Mouse (Mus musculus) Patski (cell line): Measurements from ENCODE around the gene Lysmd4. TPM values are rescaled to one million over a fixed set of nuclear protein-coding genes. Genes with fewer than 3 reads are reported as not detected.
A peak's percentile ranks its signal among the peaks of the same experiment; 100 is the strongest.
"Not testable (repeated sequence)": the region's sequence is repeated elsewhere in the genome, so short reads cannot be mapped to it uniquely, and the experiment has no call there.

ENCODE experiments used
- ATAC-seq: fragments of 100-300 bp; one replicate; pipeline ENCODE4 v1.8.0; 2021
- CTCF ChIA-PET: fragments of 350-600 bp; sonication (Branson Sonifier 250); formaldehyde crosslinking; loops from one replicate; lab custom pipeline; 2022; ENCODE audit warnings: inconsistent platforms; lab: Charles Lee
- POLR2A ChIA-PET: fragments of 350-600 bp; sonication (Branson Sonifier 250); formaldehyde crosslinking; loops from one replicate; lab custom pipeline; 2022; ENCODE audit warnings: antibody characterized with exemption, inconsistent platforms; lab: Charles Lee
- DNase-seq: peaks from one replicate; pipeline ENCODE4 v3.0.0-alpha.2; 2011; ENCODE audit warnings: low read depth, low spot score
- H3K27me3 ChIP-seq: fragments of 371-371 bp; one replicate; pipeline ENCODE4 v1.5.1; 2021
- CTCF ChIP-seq: fragments of 100-300 bp; IDR thresholded peaks from one replicate; pipeline ENCODE4 v1.5.1; 2021
- in situ Hi-C: fragments of 300-500 bp; cut with MboI; formaldehyde crosslinking; loops from 3 replicates; pipeline ENCODE4 v1.11.1; 2018; ENCODE audit warnings: low pct_unique_long_range_greater_than_20kb, mixed read lengths
- polyA plus RNA-seq: library from polyadenylated mRNA; unstranded; gene quantifications from one replicate; pipeline ENCODE4 v1.2.3, GENCODE M21; 2021

Gene Lysmd4
- polyA plus RNA-seq, 1 experiment from 2014 or later, result 10.3 TPM

DNA sequence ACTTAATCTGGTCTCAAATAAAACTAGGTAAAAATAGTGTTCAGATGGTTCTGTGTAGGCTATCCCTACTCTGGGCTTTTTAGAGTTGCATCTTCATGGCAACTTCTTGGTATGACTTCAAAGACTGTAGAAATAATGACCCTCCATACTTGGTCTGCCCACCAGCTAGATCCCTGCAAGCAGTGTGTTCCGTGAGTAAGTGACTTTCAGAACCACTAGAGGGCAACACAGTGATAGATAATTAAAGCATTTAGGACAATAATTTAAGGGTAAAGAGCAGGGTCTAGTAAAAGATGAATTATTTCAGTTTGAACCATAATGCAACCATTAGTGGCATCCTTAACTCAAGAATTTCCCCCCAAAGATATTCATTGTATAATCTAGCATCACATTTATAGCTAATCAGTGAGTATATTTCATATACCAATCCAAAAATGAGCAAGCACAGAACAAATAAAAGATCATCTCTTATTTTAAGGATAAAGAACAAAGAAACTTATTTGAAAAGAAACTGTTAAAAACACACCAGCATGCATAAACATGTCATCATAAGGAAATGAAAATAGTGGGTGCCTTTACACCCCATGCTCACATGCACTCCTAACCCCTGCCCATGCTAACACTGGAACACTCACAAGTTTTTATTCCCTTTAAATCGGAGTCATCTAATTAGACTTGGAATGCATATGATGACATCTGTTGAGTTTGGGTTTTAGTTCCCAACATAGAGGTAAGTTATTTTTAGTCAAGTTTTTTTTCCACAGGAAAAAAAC, 21.0 kb downstream of the Lysmd4 start:
- no peaks in the 10 kb centered on the region for H3K27me3 ChIP-seq
- TF ChIP-seq CTCF, result peak; percentile 79
- DNase-seq, result no peak
- no peak for ATAC-seq
- ChIA-PET CTCF (interaction anchor here (0.6 to 7.4 kb wide), 12 partner anchors 12 to 390 kb away, joined by 3 to 58 read pairs (median 6); no protein-coding TSS in a partner anchor), POLR2A (interaction anchor here (0.6 kb wide), 1 partner anchor 408 kb away, joined by 3 read pairs; no protein-coding TSS in a partner anchor)
- in situ Hi-C loops, result loop anchor here (5.0 to 25.0 kb wide), 3 partner anchors 304 to 519 kb away; partner anchors contain the start of gene Synm

DNA sequence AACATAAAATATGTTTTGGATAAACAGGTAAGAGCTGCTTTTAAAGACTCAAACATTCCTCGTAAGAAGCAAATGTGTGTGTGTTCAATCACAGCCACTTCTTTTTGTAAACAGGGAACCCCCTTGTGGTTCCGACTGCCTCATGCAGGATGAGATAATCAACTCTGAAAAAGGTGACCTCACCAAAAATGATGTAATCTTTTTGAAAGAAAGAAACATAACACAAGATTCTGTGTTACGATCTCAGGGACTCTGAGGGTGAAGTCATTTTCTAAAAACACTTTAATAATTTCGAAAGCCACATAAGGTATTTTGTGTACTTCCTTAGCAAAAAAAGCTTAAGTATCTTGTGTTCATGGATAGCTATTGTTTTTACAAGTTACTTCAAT, 21.5 kb downstream of the Lysmd4 start:
- POLR2A ChIA-PET, result interaction anchor here (0.6 to 0.8 kb wide), 2 partner anchors 13 to 408 kb away, joined by 3 to 4 read pairs; no protein-coding TSS in a partner anchor
- ATAC-seq, result peak; percentile 73
- H3K27me3 ChIP-seq, result no peaks in the 10 kb centered on the region
- DNase-seq, result peak; percentile 49
- CTCF ChIA-PET, result interaction anchor here (0.6 to 7.4 kb wide), 11 partner anchors 12 to 389 kb away, joined by 3 to 58 read pairs (median 7); no protein-coding TSS in a partner anchor
- no peak for TF ChIP-seq CTCF
- in situ Hi-C loops, result loop anchor here (5.0 to 25.0 kb wide), 3 partner anchors 303 to 518 kb away; partner anchors contain the start of gene Synm

DNA sequence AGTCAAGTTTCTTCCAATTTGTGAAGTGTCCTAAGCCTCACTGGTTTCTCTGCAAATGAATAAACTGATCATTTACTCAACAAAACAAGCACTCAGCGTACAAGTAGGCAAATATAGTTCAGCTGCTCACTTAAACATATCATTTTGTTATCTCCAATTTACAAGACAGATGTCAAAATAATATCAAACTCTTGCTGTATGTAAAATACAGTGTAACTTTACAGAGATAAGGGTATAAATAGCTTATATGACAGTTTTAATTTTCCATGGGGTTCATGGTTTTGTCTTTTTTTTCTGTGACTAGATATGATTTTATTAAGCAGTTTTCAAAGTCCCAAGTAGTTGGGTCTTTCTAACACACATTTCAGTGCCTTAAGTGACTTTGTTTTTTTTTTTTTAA, 22.9 kb downstream of the Lysmd4 start:
- no peaks in the 10 kb centered on the region for H3K27me3 ChIP-seq
- ChIA-PET POLR2A (interaction anchor here (0.5 to 0.7 kb wide), 5 partner anchors 26 to 884 kb away, joined by 3 to 5 read pairs (median 3); no protein-coding TSS in a partner anchor), CTCF (interaction anchor here (1.4 to 7.4 kb wide), 3 partner anchors 11 to 388 kb away, joined by 3 to 58 read pairs (median 7); no protein-coding TSS in a partner anchor)
- ATAC-seq (no peak), DNase-seq (no peak)
- no peak for TF ChIP-seq CTCF
- in situ Hi-C loops, result loop anchor here (25.0 kb wide), 1 partner anchor 517 kb away; the partner anchor contains the start of gene Synm

DNA sequence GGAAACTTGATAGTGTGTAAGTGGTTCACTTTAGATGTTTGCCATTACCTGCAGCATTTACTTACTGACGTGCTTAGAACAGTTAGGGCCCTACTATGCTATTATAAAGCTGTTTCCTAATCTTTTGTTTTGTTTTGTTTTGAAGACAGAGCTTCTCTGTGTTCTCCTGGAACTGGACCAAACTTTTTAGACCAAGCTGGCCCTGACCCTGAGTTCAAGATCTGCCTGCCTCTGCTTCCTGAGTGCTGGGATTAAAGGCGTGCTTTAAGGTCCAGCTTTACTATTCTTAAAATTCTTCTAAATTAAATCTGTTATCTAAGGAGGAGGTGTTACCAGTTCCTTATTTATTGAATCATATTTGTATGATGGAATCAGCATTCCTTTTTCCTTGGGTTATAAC, 23.7 kb downstream of the Lysmd4 start:
- no peak for ATAC-seq
- no peak for DNase-seq
- TF ChIP-seq CTCF, result no peak
- ChIA-PET CTCF (interaction anchor here (0.6 to 7.4 kb wide), 3 partner anchors 10 to 387 kb away, joined by 3 to 58 read pairs (median 3); no protein-coding TSS in a partner anchor), POLR2A (interaction anchor here (0.7 kb wide), 2 partner anchors 93 to 226 kb away, joined by 3 to 5 read pairs; no protein-coding TSS in a partner anchor)
- in situ Hi-C loops, result loop anchor here (25.0 kb wide), 1 partner anchor 516 kb away; the partner anchor contains the start of gene Synm
- no peaks in the 10 kb centered on the region for H3K27me3 ChIP-seq

DNA sequence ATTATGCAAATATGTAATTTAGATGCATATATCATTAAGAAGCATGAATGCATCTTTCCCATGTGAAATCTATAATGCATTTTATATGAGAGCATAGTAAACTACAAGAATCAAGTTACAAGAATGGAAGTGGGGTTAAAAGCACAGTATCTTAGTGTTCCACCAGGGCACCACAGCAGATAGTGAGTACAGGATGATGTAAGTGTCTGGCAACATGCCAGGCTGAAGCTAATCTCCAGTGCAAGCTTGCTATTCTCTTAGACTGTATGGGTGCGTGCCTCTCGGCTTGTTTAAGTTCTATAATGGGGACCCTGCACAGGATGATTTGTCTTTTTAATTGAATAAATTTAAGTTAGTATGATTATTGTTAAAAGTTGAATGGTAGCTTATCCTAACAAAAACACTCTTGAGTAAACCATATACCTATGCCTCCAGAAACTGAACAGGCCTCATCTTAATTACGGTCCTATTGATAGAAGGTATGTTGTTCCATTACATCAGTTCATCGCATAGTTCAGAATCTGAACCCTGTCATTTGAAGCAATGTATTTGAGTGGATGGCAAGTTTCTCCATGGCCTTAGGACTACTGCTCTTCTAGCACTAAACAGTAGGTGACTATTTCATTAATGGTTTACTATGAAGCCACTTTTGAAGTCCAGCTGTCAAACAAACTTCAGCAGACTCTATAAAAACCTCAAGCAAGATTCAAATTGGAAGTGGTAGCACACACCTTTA, 37.7 kb downstream of the Lysmd4 start:
- no peak for TF ChIP-seq CTCF
- ATAC-seq (no peak), DNase-seq (peak; percentile 19)
- no peaks in the 10 kb centered on the region for H3K27me3 ChIP-seq
- in situ Hi-C loops, result no loop called here
- ChIA-PET POLR2A (no interaction called here), CTCF (interaction anchor here (1.0 to 1.4 kb wide), 5 partner anchors 16 to 370 kb away, joined by 3 to 4 read pairs (median 3); no protein-coding TSS in a partner anchor)

DNA sequence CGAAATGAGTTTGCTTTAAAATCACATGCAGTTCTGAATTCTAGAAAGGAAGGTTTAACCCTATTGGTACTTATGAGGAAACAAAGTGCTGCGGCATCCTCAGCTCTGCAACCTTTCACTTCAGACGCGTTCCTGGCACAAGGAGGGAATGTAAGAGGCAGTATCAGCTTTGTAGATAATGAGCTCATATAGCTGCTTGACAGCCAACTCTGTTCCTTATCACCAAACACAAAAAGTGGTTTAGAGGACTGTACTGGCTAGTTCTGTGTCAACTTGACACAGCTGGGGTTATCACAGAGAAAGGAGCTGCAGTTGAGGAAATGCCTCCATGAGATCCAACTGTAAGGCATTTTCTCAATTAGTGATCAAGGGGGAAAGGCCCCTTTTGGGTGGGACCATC, 48.1 kb downstream of the Lysmd4 start:
- H3K27me3 ChIP-seq, ATAC-seq, in situ Hi-C loops, DNase-seq: not testable (repeated sequence)
- POLR2A ChIA-PET, result interaction anchor here (0.6 to 0.7 kb wide), 2 partner anchors 25 to 796 kb away, joined by 3 read pairs; no protein-coding TSS in a partner anchor
- CTCF ChIA-PET, result interaction anchor here (1.6 kb wide), 1 partner anchor 14 kb away, joined by 3 read pairs; no protein-coding TSS in a partner anchor

DNA sequence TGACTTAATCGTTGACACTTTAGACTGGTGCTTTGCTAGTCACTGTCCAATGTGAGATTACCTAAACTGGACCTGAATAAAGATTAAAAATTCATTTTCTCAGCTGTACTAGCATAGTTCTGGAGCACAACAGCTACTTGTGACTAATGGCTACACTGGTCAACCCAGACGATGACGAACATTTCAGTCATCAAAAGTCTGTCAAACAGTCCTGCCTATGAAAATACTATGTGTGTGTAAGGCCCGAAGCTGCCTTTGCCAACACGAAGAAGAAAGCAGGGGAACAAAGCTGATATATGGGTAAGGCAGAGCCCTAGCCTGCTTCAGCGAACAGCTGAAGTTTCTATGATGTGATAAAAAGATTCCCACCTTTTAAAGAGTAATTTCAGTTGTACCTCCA, 61.2 kb downstream of the Lysmd4 start:
- POLR2A ChIA-PET, result no interaction called here
- no peaks in the 10 kb centered on the region for H3K27me3 ChIP-seq
- no peak for TF ChIP-seq CTCF
- ATAC-seq, result no peak
- CTCF ChIA-PET, result interaction anchor here (0.6 kb wide), 1 partner anchor 11 kb away, joined by 4 read pairs; no protein-coding TSS in a partner anchor
- DNase-seq, result no peak
- in situ Hi-C loops, result no loop called here

DNA sequence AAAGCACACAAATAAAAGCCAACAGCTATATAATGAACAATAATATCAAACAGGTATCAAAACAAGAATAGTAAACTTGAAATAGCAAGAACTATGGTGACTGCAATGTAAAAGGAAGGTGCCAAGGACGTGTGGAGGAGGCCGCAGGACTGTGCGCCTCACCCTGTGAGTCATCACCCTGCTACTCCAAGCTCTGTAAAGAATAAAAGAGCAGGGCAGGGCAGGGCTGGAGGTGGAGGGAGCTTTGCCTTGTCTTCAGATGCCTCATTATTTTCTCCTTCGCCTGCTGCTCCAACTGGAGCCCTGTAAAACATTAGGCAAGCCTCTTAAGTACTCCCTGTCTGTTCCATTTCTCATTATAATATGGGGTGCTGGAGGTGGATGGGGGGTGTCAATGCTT, 65.1 kb downstream of the Lysmd4 start:
- TF ChIP-seq CTCF, result no peak
- in situ Hi-C loops, result no loop called here
- ChIA-PET CTCF (interaction anchor here (1.3 to 2.5 kb wide), 2 partner anchors 15 to 19 kb away, joined by 4 to 7 read pairs; no protein-coding TSS in a partner anchor), POLR2A (no interaction called here)
- H3K27me3 ChIP-seq, result no peaks in the 10 kb centered on the region
- DNase-seq, result no peak
- no peak for ATAC-seq

DNA sequence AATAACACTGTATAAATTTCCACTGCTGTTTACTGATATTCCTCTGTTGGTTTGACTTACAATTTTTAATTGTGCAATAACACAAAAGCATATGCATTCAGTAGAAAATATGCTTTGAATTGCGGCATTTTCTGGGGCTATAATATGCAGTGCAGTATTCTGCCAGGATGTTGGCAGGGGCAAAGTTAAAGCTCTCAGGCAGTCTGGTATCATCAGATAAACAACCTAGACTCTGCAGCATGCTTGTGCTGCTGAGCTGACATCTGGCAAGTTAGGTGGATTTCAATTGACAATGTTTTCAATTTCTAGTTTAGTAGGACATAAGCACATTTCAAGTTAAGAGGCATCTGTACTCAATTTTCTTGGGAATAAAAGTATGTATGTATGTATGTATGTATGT, 69.0 kb downstream of the Lysmd4 start:
- ChIA-PET CTCF (no interaction called here), POLR2A (no interaction called here)
- ATAC-seq, result no peak
- DNase-seq, result no peak
- no peaks in the 10 kb centered on the region for H3K27me3 ChIP-seq
- in situ Hi-C loops, result no loop called here
- no peak for TF ChIP-seq CTCF

DNA sequence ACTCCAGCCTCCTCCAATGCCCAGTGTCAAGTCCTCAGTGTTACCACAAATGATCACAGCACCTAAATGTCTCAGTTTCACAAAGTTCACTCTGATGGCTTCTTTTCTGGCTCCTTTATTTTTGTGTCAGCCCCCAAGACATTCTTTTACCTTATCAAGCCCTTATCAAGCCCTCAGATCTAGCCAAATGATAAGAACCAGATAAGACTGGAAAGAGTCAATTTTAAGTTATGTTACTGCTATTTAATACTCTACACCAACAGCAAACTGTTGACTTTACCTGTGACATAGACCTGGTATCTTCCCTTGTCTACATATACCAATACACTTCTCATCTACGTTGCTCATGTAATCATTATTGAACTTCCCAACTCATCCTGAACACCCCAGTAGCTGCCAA, 74.1 kb downstream of the Lysmd4 start:
- no peak for TF ChIP-seq CTCF
- DNase-seq, result no peak
- ChIA-PET POLR2A (no interaction called here), CTCF (no interaction called here)
- no peak for ATAC-seq
- in situ Hi-C loops, result no loop called here
- no peaks in the 10 kb centered on the region for H3K27me3 ChIP-seq
